Mouse (Mus musculus) forebrain, embryonic 12.5 days (tissue): ENCODE measurements around the gene H2al1f. TPM values are rescaled to one million over a fixed set of nuclear protein-coding genes. Genes with fewer than 3 reads are reported as not detected.
A peak's percentile ranks its signal among the peaks of the same experiment; 100 is the strongest.
"Not testable (repeated sequence)": the region's sequence is repeated elsewhere in the genome, so short reads cannot be mapped to it uniquely, and the experiment has no call there.

Source experiments
- ATAC-seq: fragments of 200-750 bp; cut with Nextera tagmentation; 2 replicates; pipeline ENCODE4 v1.8.0; 2017; ENCODE audit warnings: moderate TSS enrichment; ENCODE audit not compliant: low FRiP score
- H3K27ac ChIP-seq: fragments of 300-500 bp; sonication (generic); 2 replicates; pipeline ENCODE4 v1.5.1; 2016; ENCODE audit warnings: mild to moderate bottlenecking
- H3K27me3 ChIP-seq: fragments of 300-500 bp; sonication (generic); 2 replicates; pipeline ENCODE4 v1.6.1; 2016; ENCODE audit warnings: mild to moderate bottlenecking
- H3K36me3 ChIP-seq: fragments of 300-500 bp; sonication (generic); replicated peaks from 2 replicates; pipeline ENCODE4 v1.6.1; 2016; ENCODE audit warnings: mild to moderate bottlenecking
- H3K4me1 ChIP-seq: fragments of 300-500 bp; sonication (generic); 2 replicates; pipeline ENCODE4 v1.6.1; 2016
- H3K4me2 ChIP-seq: fragments of 300-500 bp; sonication (generic); 2 replicates; pipeline ENCODE4 v1.6.1; 2016; ENCODE audit warnings: mild to moderate bottlenecking, moderate library complexity
- H3K4me3 ChIP-seq: fragments of 300-500 bp; sonication (generic); replicated peaks from 2 replicates; pipeline ENCODE4 v1.5.1; 2016; ENCODE audit warnings: mild to moderate bottlenecking
- H3K9ac ChIP-seq: fragments of 300-500 bp; sonication (generic); 2 replicates; pipeline ENCODE4 v1.6.1; 2016; ENCODE audit warnings: mild to moderate bottlenecking
- H3K9me3 ChIP-seq: fragments of 300-500 bp; sonication (generic); 2 replicates; pipeline ENCODE4 v1.6.1; 2016
- WGBS: fragments of 180-500 bp; shearing (Covaris S2); methylation state at CpG from one replicate; pipeline ENCODE4 v1.1.7; 2016; 5-methylcytosine and 5-hydroxymethylcytosine counted together
- polyA plus RNA-seq: library from polyadenylated mRNA; unstranded; fragments of >200 nt; fragmentation: Nextera tagmentation; extraction: Ambion mirVana; gene quantifications from 2 replicates; pipeline ENCODE4 v1.2.1, GENCODE M21; 2016

The H2al1f gene
- polyA plus RNA-seq, 1 experiment from 2014 or later = not detected

DNA sequence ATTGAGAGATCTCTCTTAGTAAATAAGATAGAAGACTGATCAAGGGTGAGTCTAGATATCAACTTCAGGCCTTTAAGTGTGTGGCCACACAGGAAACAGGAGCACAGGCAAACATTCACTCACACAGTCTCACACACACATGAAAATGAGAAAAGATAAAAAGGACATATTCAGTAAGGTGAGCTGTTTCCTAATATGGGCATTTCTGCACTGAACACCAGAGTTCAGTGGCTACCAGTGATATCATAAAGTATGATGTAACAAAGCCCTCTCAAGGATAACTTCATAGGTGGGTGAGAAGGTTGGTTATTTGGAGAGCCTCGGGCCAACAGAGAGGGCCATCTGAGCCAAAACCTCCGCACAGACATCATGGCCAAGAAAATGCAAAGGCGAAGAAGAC lies 3.0 kb downstream of the H2al1f start, which contains the start of gene H2al1g:
H2al1g (plus strand) TSS at position 301 of the 400 bp plus-strand sequence.
- not testable (repeated sequence) for H3K9ac ChIP-seq, H3K4me3 ChIP-seq, H3K27me3 ChIP-seq, H3K27ac ChIP-seq, ATAC-seq, H3K4me2 ChIP-seq, H3K36me3 ChIP-seq, H3K4me1 ChIP-seq, H3K9me3 ChIP-seq
- WGBS = no CpG with 5 or more reads among the region's 3 CpGs

DNA sequence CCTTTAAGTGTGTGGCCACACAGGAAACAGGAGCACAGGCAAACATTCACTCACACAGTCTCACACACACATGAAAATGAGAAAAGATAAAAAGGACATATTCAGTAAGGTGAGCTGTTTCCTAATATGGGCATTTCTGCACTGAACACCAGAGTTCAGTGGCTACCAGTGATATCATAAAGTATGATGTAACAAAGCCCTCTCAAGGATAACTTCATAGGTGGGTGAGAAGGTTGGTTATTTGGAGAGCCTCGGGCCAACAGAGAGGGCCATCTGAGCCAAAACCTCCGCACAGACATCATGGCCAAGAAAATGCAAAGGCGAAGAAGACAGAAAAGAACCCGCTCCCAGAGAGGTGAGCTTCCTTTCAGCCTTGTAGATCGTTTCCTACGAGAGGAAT lies 6.2 kb downstream of the H2al1f start, which contains the start of gene H2al1h:
H2al1h (plus strand) TSS at position 301 of the 400 bp plus-strand sequence.
- H3K36me3 ChIP-seq, H3K4me1 ChIP-seq, ATAC-seq, H3K27ac ChIP-seq, H3K4me3 ChIP-seq, H3K9ac ChIP-seq, H3K9me3 ChIP-seq, H3K4me2 ChIP-seq, H3K27me3 ChIP-seq: not testable (repeated sequence)
- no CpG with 5 or more reads among the region's 6 CpGs for WGBS

DNA sequence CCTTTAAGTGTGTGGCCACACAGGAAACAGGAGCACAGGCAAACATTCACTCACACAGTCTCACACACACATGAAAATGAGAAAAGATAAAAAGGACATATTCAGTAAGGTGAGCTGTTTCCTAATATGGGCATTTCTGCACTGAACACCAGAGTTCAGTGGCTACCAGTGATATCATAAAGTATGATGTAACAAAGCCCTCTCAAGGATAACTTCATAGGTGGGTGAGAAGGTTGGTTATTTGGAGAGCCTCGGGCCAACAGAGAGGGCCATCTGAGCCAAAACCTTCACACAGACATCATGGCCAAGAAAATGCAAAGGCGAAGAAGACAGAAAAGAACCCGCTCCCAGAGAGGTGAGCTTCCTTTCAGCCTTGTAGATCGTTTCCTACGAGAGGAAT lies 9.4 kb downstream of the H2al1f start, which contains the start of gene H2al1i:
H2al1i (plus strand) TSS at position 301 of the 400 bp plus-strand sequence.
- H3K9ac ChIP-seq = not testable (repeated sequence)
- 71% methylated on average over 1 of the region's 5 CpGs for WGBS

DNA sequence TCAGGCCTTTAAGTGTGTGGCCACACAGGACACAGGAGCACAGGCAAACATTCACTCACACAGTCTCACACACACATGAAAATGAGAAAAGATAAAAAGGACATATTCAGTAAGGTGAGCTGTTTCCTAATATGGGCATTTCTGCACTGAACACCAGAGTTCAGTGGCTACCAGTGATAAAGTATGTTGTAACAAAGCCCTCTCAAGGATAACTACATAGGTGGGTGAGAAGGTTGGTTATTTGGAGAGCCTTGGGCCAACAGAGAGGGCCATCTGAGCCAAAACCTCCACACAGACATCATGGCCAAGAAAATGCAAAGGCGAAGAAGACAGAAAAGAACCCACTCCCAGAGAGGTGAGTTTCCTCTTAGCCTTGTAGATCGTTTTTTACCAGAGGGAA lies 12.6 kb downstream of the H2al1f start, which contains the start of gene H2al1j:
H2al1j (plus strand) TSS at position 301 of the 400 bp plus-strand sequence.
- H3K4me2 ChIP-seq = not testable (repeated sequence)

More for the DNA sequence above, 9.4 kb downstream of the H2al1f start, which contains the start of gene H2al1i:
- H3K9me3 ChIP-seq, H3K4me1 ChIP-seq, H3K27me3 ChIP-seq, H3K4me2 ChIP-seq, H3K27ac ChIP-seq, H3K36me3 ChIP-seq, ATAC-seq, H3K4me3 ChIP-seq: not testable (repeated sequence)

DNA sequence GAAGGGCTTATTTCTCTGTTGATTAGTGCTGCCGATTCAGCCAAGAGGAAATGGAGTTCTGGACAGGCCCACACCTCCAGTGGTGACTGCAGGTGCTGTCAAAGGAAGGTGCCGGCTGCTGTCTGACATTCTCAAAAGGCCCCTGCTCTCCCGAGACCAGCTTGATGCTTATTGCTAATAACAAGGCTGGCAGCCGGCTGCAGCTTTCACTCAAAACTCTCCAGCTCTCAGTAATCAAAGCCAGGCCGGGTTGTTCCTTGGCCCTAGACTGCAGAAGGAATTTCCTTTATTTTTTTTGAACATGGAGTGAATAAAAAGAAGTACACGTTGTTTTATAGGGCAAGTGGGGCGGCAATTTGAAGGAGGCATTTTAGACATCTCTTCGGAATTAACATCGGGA lies 30.8 kb downstream of the H2al1f start:
- H3K4me3 ChIP-seq = no peak overlapping the region
- no peaks in the 10 kb centered on the region for H3K36me3 ChIP-seq
- ATAC-seq = no peak
- H3K9ac ChIP-seq = no peak overlapping the region
- 62% methylated on average over 9 of the region's 9 CpGs for WGBS
- H3K4me2 ChIP-seq = no peak overlapping the region
- 0 out of 2 replicates have a peak, but pooled peaks cover 2% of the 10 kb centered on the region for H3K27me3 ChIP-seq
- H3K9me3 ChIP-seq = no peaks in the 10 kb centered on the region
- H3K4me1 ChIP-seq = no peaks in the 10 kb centered on the region
- H3K27ac ChIP-seq = no peak overlapping the region

More for the DNA sequence above, 12.6 kb downstream of the H2al1f start, which contains the start of gene H2al1j:
- not testable (repeated sequence) for ATAC-seq, H3K27me3 ChIP-seq, H3K9ac ChIP-seq, H3K4me1 ChIP-seq, H3K36me3 ChIP-seq, H3K27ac ChIP-seq, H3K4me3 ChIP-seq, H3K9me3 ChIP-seq
- WGBS = 93% methylated on average over 2 of the region's 2 CpGs

DNA sequence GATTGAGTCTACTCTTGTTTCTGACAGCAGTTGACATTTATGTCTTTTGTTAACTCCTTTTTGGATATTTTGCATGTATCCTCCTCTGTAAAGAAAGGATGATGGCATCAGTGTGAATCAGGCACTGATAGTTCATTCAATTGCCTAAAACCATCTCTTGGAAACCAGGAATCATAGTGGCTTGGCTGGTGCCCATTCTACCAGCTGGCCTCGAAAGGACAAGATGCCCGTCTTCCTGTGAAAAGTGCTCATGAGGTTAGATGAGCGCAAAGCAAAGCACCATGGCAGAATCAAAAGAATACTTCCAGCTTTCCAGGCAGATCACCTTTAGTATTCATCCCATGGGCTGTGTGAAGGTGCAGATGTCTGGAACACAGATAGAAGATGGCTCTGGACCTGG lies 31.8 kb downstream of the H2al1f start:
- Histone ChIP-seq H3K27me3 (0 out of 2 replicates have a peak, but pooled peaks cover 2% of the 10 kb centered on the region), H3K36me3 (no peaks in the 10 kb centered on the region), H3K27ac (no peak overlapping the region), H3K4me1 (no peaks in the 10 kb centered on the region), H3K9me3 (no peaks in the 10 kb centered on the region), H3K4me3 (no peak overlapping the region), H3K4me2 (no peak overlapping the region), H3K9ac (no peak overlapping the region)
- no peak for ATAC-seq
- WGBS = 92% methylated on average over 3 of the region's 3 CpGs

DNA sequence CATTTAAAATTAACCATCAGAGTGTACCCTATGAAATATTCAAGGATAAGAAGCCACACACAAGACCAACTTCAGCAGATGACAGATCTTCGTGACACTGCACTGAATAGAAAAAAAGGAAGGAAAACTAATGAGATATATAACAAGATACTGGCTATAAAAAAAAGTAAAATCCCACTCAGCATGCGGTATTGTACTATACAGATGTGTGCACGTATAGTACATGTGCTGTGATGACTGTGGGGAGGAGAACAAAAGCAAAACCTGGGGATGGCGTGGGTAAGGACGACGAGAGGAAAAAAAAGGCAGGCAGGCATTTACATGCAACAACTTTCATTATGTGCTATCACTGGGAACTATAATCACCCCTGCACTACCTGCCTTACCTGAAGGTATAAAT lies 45.9 kb downstream of the H2al1f start:
- Histone ChIP-seq H3K36me3 (no peaks in the 10 kb centered on the region), H3K4me2 (no peak overlapping the region), H3K4me1 (no peaks in the 10 kb centered on the region), H3K27ac (no peak overlapping the region), H3K4me3 (no peak overlapping the region), H3K9ac (no peak overlapping the region), H3K27me3 (peaks cover 15% of the 10 kb centered on the region), H3K9me3 (no peaks in the 10 kb centered on the region)
- whole genome bisulfite sequencing = 84% methylated on average over 6 of the region's 6 CpGs
- ATAC-seq = no peak

DNA sequence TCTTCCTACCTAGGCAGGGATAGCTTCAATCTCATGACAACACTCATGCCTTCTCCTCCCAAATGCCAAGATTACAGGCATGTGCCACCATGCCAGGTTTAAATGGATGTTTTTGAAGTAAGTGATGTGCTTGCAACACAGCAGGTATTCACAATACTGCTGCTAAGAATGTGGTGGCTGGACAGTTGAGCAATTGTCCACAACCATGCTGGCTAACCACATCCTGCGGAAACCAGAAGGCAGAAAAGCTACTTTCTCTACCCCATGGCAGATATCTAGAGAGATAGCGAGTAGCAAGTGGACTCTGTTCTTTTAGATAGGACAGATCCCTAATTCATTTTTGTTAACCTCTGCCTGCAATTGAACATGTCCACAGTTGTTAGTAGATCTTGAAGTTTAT lies 46.3 kb downstream of the H2al1f start:
- no peak overlapping the region for H3K4me3 ChIP-seq
- H3K4me2 ChIP-seq = no peak overlapping the region
- H3K4me1 ChIP-seq = no peaks in the 10 kb centered on the region
- WGBS = 90% methylated on average over 2 of the region's 2 CpGs
- no peaks in the 10 kb centered on the region for H3K36me3 ChIP-seq
- no peak for ATAC-seq
- no peak overlapping the region for H3K9ac ChIP-seq
- H3K27me3 ChIP-seq = peaks cover 15% of the 10 kb centered on the region
- H3K9me3 ChIP-seq = no peaks in the 10 kb centered on the region
- H3K27ac ChIP-seq = no peak overlapping the region

DNA sequence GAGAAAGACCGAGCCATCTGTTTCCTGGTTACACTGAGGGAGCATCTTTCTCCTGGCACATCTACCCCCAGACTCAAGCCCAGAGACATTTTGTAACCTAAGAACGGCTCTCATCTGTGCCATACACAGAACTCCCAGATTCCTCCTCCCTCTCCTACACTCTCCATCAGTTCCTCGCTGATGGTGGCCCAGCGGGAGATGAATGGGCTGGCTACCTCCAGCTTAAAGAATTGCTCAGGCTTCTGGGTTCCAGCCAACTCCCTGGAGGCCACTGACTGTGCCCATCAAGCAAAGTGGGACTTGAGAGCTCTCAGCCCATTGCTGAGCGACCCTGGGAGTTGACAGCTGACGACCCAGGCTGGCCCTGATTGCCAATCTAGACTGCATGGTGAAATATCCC lies 48.9 kb downstream of the H2al1f start:
- WGBS = 50% methylated on average over 6 of the region's 6 CpGs
- Histone ChIP-seq H3K36me3 (no peaks in the 10 kb centered on the region), H3K9ac (no peak overlapping the region), H3K27me3 (peaks cover 17% of the 10 kb centered on the region), H3K27ac (no peak overlapping the region), H3K4me2 (no peak overlapping the region), H3K4me3 (no peak overlapping the region), H3K4me1 (no peaks in the 10 kb centered on the region), H3K9me3 (no peaks in the 10 kb centered on the region)
- peak; percentile 65; the same call in 1 of the 2 replicates for ATAC-seq

Other genes starting within 250 kb of the H2al1f start
- not detected in 2 replicates for gene H2al1a, start 15.9 kb upstream of the H2al1f start, polyA plus RNA-seq
- gene H2al1b, start 12.7 kb upstream of the H2al1f start, polyA plus RNA-seq = not detected in 2 replicates
- not detected in 2 replicates for gene H2al1c, start 9.5 kb upstream of the H2al1f start, polyA plus RNA-seq
- not detected in 2 replicates for gene H2al1d, start 6.3 kb upstream of the H2al1f start, polyA plus RNA-seq
- gene H2al1e, start 3.2 kb upstream of the H2al1f start, polyA plus RNA-seq = not detected in 2 replicates
- gene H2al1g, start 3.1 kb downstream of the H2al1f start, polyA plus RNA-seq = not detected in 2 replicates
- gene H2al1h, start 6.3 kb downstream of the H2al1f start, polyA plus RNA-seq = not detected in 2 replicates
- gene H2al1i, start 9.5 kb downstream of the H2al1f start, polyA plus RNA-seq = not detected in 2 replicates
- gene H2al1j, start 12.7 kb downstream of the H2al1f start, polyA plus RNA-seq = not detected in 2 replicates